Mouse (Mus musculus) T-cell, adult 66 days (primary cell): ENCODE measurements around the gene Cdk12. TPM values are rescaled to one million over a fixed set of nuclear protein-coding genes. Genes with fewer than 3 reads are reported as not detected.

Source experiments
- total RNA-seq, 2 experiments: library from RNA; stranded (reverse); gene quantifications; 3 replicates in 1 of 2; 4 replicates in 1 of 2; pipeline ENCODE4 v1.2.4; 2023

The Cdk12 gene
- 100 to 1,000 TPM; 108 to 113 TPM for total RNA-seq

GRCm38 (mm10) chr11:98202641-98203350 is at the start of gene Cdk12:
Gene Cdk12 (plus strand): TSS chr11:98203059.

DNA sequence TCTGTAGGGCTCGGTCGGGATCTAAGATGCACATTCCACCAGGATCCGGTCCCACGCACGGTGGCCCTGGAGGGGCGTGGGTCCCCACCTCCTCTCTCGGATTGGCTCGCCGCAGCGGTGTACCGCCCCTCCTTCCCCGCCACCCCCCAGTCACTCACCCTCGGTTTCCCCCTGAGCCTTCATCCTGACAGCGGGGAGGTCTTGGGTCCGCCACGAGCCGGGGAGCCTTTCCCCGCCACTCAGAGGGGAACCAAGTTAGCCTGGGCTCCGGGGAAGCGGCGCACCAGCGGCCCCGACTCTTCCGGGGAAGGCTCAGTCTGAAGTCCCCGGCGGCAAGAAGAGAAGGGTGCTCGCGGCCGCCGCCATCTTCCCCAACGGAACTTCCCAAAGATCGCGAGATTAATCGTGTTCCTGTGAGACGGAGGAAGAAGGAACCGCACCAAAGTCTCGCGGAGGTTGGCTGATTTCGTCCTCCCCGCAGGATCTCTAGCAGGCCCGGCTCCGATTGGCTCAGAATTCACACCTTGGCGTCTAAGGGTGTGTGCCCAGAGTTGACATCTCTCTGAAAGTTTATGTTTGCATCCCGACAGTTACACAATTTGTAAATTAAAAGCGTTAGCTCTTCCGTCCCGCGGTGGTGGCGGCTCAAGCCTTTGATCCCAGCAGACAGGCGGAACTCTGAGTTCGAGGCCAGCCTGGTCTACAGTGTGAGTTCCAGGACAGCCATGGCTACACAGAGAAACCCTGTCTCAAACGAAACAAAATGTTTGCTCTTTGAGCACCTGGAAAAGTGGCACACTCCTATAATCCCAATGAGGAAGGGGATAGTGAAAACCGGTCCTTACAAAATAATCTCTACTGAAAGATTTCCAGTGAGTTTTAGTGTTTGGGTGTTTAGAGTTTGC is 9.7 kb upstream of the Cdk12 start, which contains the start of gene Med1:
Med1 (minus strand) TSS at position 393 of the 905 bp plus-strand sequence.

Other genes starting within 250 kb of the Cdk12 start
- 1 to 10 TPM; 1.6 to 2.8 TPM for gene Plxdc1, start 216.6 kb upstream of the Cdk12 start, total RNA-seq
- 10 to 100 TPM; 73.4 to 75.4 TPM for gene Arl5c, start 206.9 kb upstream of the Cdk12 start, total RNA-seq
- gene Cacnb1, start 180.0 kb upstream of the Cdk12 start, total RNA-seq: 10 to 100 TPM; 26.4 to 32.3 TPM
- 1,000 to 10,000 TPM; 2,560 to 2,813 TPM for gene Rpl19, start 176.3 kb upstream of the Cdk12 start, total RNA-seq
- gene Stac2, start 149.6 kb upstream of the Cdk12 start, total RNA-seq: under 1 TPM; 0.52 to 0.71 TPM
- gene Fbxl20, start 52.7 kb upstream of the Cdk12 start, total RNA-seq: 10 to 100 TPM; 47.0 to 47.5 TPM
- gene Med1, start 9.8 kb upstream of the Cdk12 start, total RNA-seq: 10 to 100 TPM; 76.9 to 80.2 TPM
- not detected for gene Neurod2, start 126.6 kb downstream of the Cdk12 start, total RNA-seq
- not detected for gene Ppp1r1b, start 145.3 kb downstream of the Cdk12 start, total RNA-seq
- 10 to 100 TPM; 38.0 to 48.9 TPM for gene Stard3, start 155.3 kb downstream of the Cdk12 start, total RNA-seq
- gene Tcap, start 180.8 kb downstream of the Cdk12 start, total RNA-seq: not detected
- gene Pnmt, start 183.4 kb downstream of the Cdk12 start, total RNA-seq: not detected
- gene Pgap3, start 197.4 kb downstream of the Cdk12 start, total RNA-seq: 10 to 100 TPM; 11.1 to 14.0 TPM
- under 1 TPM in 1 of 2 experiments, not detected in 1; 0.12 TPM for gene Erbb2, start 209.4 kb downstream of the Cdk12 start, total RNA-seq
- gene Mien1, start 235.9 kb downstream of the Cdk12 start, total RNA-seq: 10 to 100 TPM; 64.5 to 69.5 TPM
- 1 to 10 TPM in 1 of 2 experiments, not detected in 1; 2.0 TPM for gene Grb7, start 243.3 kb downstream of the Cdk12 start, total RNA-seq